Mouse (Mus musculus) liver, adult 2 months (tissue): ENCODE data around the gene Gm28230.

Source experiments
- CTCF ChIP-seq: fragments of 200-500 bp; IDR thresholded peaks from 2 replicates; pipeline ENCODE4 v1.5.1; 2011; ENCODE audit warnings: low read depth, low read length, control low read depth
- POLR2A ChIP-seq: fragments of 200-500 bp; IDR thresholded peaks from 2 replicates; pipeline ENCODE4 v1.6.1; 2011; ENCODE audit warnings: low read length, control low read depth; ENCODE audit not compliant: insufficient read depth; ENCODE audit errors: extremely low read depth

DNA sequence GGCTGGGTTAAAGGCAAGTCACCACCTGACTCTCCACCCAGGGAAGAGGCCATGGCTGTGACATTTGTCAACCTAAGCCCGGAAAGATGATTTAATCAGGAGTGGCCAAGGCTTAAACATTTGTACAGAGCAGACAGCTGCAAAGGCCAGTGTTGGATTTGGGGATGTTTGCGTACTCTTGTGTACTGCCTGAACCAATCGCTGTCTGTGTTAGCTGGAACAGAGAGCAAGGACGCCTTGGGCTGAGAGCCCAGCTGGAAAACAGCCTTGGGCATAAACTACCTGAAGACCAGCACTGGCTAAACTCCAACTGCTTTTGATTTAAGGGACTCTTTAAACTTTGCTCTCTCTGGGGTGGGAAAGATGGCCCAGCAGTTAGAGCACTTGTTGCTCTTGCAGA is 17.9 kb upstream of the Gm28230 start:
- TF ChIP-seq POLR2A = no peak
- TF ChIP-seq CTCF = no peak
